Mouse (Mus musculus): Measurements from ENCODE around the gene Il13ra1.

Il13ra1 gene

GRCm38 (mm10) chrX:36111622-36112421 lies at the start of gene Il13ra1:
TSS of gene Il13ra1 (plus strand) at chrX:36112110.
- peak; percentile 1 for DNase-seq (ENCODE audit: low read depth, low spot score)

GRCm38 (mm10) chrX:36073997-36074396 lies 37.9 kb upstream of the Il13ra1 start:
- no peak for DNase-seq (ENCODE audit: low read depth, low spot score)

- DNase-seq (ENCODE audit: low read depth, low spot score), result no peak
Measured at GRCm38 (mm10) chrX:36077164-36077563, 34.7 kb upstream of the Il13ra1 start.

- DNase-seq (ENCODE audit: low read depth, low spot score), result peak; percentile 21
Measured at GRCm38 (mm10) chrX:36082917-36083316, 29.0 kb upstream of the Il13ra1 start.

- no peak for DNase-seq (ENCODE audit: low read depth, low spot score)
Measured at GRCm38 (mm10) chrX:36088464-36089256, 23.2 kb upstream of the Il13ra1 start.

GRCm38 (mm10) chrX:36100883-36101282 lies 11.0 kb upstream of the Il13ra1 start:
- peak; percentile 10 for DNase-seq (ENCODE audit: low read depth, low spot score)

- DNase-seq (ENCODE audit: low read depth, low spot score), result no peak
Measured at GRCm38 (mm10) chrX:36101318-36101717, 10.6 kb upstream of the Il13ra1 start.

GRCm38 (mm10) chrX:36108601-36109000 lies 3.3 kb upstream of the Il13ra1 start:
- no peak for DNase-seq (ENCODE audit: low read depth, low spot score)

GRCm38 (mm10) chrX:36112422-36112750 lies 476 bp downstream of the Il13ra1 start:
- peak; percentile 1 for DNase-seq (ENCODE audit: low read depth, low spot score)

GRCm38 (mm10) chrX:36115171-36115570 lies 3.3 kb downstream of the Il13ra1 start:
- DNase-seq (ENCODE audit: low read depth, low spot score), result no peak

GRCm38 (mm10) chrX:36129037-36129770 lies 17.3 kb downstream of the Il13ra1 start:
- DNase-seq (ENCODE audit: low read depth, low spot score), result no peak

- no peak for DNase-seq (ENCODE audit: low read depth, low spot score)
Measured at GRCm38 (mm10) chrX:36129771-36130108, 17.8 kb downstream of the Il13ra1 start.

- DNase-seq (ENCODE audit: low read depth, low spot score), result no peak
Measured at GRCm38 (mm10) chrX:36136346-36136745, 24.4 kb downstream of the Il13ra1 start.

GRCm38 (mm10) chrX:36141994-36142639 lies 30.2 kb downstream of the Il13ra1 start:
- no peak for DNase-seq (ENCODE audit: low read depth, low spot score)

- no peak for DNase-seq (ENCODE audit: low read depth, low spot score)
Measured at GRCm38 (mm10) chrX:36146746-36147145, 34.8 kb downstream of the Il13ra1 start.

GRCm38 (mm10) chrX:36150100-36150499 lies 38.2 kb downstream of the Il13ra1 start:
- no peak for DNase-seq (ENCODE audit: low read depth, low spot score)

- no peak for DNase-seq (ENCODE audit: low read depth, low spot score)
Measured at GRCm38 (mm10) chrX:36156677-36157076, 44.8 kb downstream of the Il13ra1 start.

GRCm38 (mm10) chrX:36161567-36161966 lies 49.7 kb downstream of the Il13ra1 start:
- no peak for DNase-seq (ENCODE audit: low read depth, low spot score)

GRCm38 (mm10) chrX:36183625-36184024 lies 71.7 kb downstream of the Il13ra1 start:
- peak; percentile 15 for DNase-seq (ENCODE audit: low read depth, low spot score)

- DNase-seq (ENCODE audit: low read depth, low spot score), result no peak
Measured at GRCm38 (mm10) chrX:36186036-36186435, 74.1 kb downstream of the Il13ra1 start.

GRCm38 (mm10) chrX:36186443-36186842 lies 74.5 kb downstream of the Il13ra1 start:
- DNase-seq (ENCODE audit: low read depth, low spot score), result no peak

GRCm38 (mm10) chrX:36193951-36194350 lies 82.0 kb downstream of the Il13ra1 start:
- no peak for DNase-seq (ENCODE audit: low read depth, low spot score)
